Mouse (Mus musculus) gastrocnemius, postnatal 4 days (tissue): Measurements from ENCODE around the gene Dnaic1. TPM values are rescaled to one million over a fixed set of nuclear protein-coding genes. Genes with fewer than 3 reads are reported as not detected.
A peak's percentile ranks its signal among the peaks of the same experiment; 100 is the strongest.

Source experiments
- DNase-seq, 2 experiments: peaks; one replicate each; pipeline ENCODE4 v3.0.0; 2021 to 2022; ENCODE audit warnings: low spot score in 2 of 2, mixed read lengths in 2 of 2
- total RNA-seq, 2 experiments: library from RNA; stranded (reverse); gene quantifications; 2 replicates each; pipeline ENCODE4 v1.2.3; 2021

The Dnaic1 gene
- total RNA-seq, 2 experiments from 2014 or later = 4.9 to 5.8 TPM

GRCm38 (mm10) chr4:41634631-41635030 lies 65.1 kb downstream of the Dnaic1 start:
- no peak for DNase-seq

DNA sequence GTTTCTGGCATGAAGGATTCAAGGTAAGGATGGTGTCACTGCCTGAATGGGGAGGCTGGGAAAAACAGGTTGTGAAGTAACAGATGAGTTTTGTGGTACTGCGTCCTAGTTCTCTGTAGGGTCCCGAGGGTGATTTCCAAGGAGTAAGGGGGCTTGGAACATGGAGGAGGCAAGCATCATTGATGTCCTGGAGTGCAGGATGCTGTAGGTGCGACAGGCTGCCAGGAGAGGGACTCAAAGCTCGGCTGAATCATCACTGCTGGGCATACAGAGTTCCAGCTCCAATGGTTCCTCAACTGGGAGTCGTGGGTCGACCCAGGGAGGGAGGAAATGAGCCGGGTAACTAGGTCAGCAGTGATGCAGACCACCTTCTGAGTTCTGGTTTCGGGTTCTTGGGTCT lies 65.6 kb downstream of the Dnaic1 start:
- DNase-seq = no peak

DNA sequence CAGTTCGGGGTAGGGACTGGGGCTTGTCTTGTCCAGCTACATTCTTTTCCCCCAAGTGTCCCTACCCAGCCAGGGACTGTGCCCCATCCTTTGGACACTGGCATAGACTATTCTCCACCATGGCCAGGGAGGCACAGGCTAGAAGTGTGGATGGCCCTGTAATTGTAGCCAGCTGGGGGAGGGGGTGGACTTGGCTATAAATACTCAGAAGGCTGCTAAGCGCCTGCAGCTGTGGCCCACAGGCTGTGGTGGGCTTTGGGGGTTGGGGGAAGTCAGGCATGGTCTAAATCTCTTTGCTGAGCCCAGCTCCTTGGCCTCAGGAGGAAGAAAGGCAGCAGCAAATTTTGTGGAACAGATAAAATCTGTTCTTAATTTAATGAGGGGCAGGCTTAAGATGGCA lies 66.3 kb downstream of the Dnaic1 start:
- DNase-seq = no peak

DNA sequence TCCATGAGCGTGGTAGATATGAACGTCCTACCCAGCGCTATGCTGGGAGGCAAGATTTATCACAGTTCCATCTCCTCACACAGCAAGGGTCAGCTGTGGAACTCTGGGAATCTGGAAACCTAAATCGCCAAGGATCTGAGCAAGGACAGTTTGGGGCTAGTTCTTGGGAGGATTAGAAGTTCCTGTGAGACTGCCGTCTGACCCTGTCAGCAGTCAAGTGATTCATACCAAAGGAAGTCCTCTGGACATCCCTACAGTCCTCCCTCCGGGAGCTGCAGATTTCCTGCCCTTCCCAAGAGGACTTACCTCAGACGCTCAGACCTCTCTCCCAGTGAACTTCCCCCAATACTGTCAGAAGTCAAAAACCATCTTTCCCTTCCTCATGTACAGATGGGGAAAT lies 66.8 kb downstream of the Dnaic1 start:
- DNase-seq = no peak

DNA sequence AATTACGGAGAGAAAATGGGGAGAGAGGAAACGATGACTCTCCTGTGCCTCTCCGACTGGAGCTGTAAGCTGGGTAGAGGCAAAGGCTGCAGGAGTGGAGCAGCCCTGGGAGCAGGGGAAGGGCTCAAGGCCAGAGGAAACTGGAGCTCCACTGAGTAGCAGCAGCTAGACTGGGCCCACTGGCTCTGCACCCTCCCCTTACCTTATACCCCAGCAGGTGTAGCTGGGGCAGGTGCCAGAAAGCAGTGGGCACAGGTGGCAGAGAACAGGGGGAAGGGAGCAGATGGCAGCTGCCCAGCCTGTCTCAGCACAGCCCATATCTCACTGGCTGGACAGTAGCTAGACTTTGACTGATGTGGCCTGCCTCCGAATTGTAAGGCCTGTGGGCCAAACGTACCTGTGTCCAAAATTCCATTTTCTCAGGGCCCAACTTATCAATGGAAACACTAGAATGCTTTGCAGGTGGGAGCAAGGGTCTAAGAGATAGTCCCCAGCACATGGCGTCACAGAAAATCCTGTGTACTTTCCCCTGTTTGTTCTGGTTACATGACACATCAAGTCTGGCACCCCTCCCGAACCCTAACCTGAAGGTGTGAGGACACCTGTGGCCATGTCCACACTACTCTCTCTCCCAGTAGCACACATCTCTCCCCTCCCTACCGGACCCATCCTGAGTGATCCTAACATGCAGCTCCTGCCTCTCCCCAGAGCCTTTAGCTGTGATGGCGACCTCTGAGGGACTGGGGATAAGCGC lies 67.5 kb downstream of the Dnaic1 start:
- no peak for DNase-seq

- no peak for DNase-seq
Measured at GRCm38 (mm10) chr4:41638186-41638731, 68.7 kb downstream of the Dnaic1 start.

GRCm38 (mm10) chr4:41638828-41639213 lies 69.2 kb downstream of the Dnaic1 start:
- no peak for DNase-seq

GRCm38 (mm10) chr4:41639214-41639841 lies 69.8 kb downstream of the Dnaic1 start:
- DNase-seq = no peak

DNA sequence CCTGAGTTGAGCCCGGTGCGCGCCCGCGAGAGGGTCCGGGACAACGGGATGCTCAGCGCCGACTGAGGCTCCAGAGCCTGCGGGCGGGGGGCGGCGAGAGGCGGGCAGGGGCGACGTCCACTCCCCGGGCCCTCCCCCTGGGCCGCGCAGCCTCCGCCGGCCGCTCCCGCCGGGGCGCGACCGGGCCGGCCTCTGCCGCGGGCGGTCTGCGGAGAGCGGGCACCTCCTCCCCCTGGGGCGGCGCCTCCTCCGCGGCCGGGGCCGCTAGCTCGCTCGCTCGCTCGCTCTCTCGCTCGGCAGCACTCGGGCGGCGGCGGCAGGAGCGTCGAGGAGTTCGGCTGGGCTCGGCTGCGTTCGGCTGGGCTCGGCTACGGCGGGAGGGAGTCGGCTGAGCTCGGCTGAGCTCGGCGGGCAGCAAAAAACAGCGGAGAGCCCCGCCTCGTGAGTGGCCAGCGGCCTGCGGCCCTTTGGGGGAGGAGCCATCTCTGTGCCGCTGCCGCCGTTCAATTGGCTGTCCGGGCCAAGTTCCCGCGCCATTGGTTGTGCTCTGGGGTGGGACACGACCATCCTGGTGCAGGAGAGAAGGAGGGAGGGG lies 70.4 kb downstream of the Dnaic1 start, which contains the start of gene Enho:
Enho (minus strand) TSS at position 412 of the 595 bp plus-strand sequence.
- DNase-seq = peak; percentile 93 to 96

DNA sequence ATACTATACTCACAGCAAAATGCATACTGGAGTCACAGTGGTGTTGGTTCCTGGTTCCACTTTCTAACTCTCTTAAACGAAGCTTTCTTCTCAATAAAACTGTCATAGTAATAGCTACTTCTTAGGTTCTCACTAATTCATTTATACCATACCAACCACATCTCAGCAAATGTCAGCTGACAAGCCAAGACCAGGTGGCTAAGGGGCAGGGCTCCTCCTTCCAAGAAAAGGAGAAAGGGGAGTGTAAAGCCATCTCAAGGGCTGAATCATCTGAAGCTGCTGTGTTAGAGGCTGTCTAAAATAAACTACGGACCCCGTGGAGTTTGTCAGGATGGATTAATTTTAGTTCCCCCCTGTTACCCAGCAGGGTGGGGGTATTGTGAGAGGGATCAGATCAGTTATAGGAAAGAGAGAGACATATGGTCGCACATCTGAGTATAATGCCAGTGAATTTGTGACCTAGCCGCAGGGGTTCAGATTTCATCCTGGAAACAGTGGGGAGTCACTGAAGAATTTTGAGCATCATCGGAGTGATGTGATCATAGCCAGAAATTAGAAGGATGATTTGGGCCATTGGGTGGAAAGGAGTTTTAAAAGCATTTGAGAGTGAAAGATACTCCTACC lies 71.7 kb downstream of the Dnaic1 start:
- DNase-seq = no peak

- no peak for DNase-seq
Measured at GRCm38 (mm10) chr4:41645488-41645887, 75.9 kb downstream of the Dnaic1 start.

GRCm38 (mm10) chr4:41648157-41648556 lies 78.6 kb downstream of the Dnaic1 start:
- DNase-seq = no peak

DNA sequence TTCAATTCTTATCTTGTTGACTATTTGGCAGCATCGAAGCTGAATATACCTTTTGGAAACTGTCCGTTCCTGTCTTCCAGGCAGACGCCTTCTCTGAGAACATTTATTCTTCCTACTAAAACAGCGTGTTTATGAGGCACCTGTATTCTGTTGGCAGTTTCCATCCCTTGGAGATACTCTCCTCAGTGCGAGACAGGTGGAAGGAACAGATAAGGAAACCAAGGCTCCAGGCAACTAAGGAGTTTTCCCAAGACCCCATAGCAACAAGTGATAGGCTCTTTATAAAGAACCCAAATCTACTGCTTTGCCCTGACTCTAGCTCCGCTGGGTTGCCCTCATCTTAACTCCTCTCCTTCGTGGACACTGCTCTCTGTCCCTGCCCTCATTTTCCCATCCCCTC lies 79.1 kb downstream of the Dnaic1 start:
- no peak for DNase-seq

- peak; percentile 62 to 79 for DNase-seq
Measured at GRCm38 (mm10) chr4:41653296-41653695, 83.7 kb downstream of the Dnaic1 start.

GRCm38 (mm10) chr4:41653730-41654129 lies 84.2 kb downstream of the Dnaic1 start:
- no peak for DNase-seq

GRCm38 (mm10) chr4:41654217-41654616 lies 84.6 kb downstream of the Dnaic1 start:
- DNase-seq = peak in 1 of 2 experiments; percentile 78

GRCm38 (mm10) chr4:41655525-41655924 lies 86.0 kb downstream of the Dnaic1 start:
- DNase-seq = no peak

GRCm38 (mm10) chr4:41658566-41659384 lies 89.2 kb downstream of the Dnaic1 start:
- no peak for DNase-seq

DNA sequence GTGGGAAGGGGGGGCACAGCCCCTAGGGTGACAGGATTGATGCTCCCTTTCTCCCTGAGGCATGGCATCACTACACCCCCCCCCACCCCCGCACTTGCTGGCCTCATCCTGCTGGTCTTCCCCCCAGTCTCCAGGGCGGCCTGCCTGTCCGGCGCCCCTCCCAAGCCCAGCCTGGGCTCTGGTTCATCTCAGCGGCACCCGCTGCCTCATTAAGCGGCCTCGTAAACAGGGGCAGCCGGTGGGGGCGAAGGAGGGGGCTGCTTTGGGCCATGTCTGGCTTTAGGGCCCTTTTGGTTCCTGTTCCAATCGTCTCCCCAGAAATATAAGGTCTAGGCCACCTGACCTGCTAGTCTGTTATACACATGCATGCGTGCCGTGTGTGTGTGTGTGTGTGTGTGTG lies 90.0 kb downstream of the Dnaic1 start:
- DNase-seq = no peak

DNA sequence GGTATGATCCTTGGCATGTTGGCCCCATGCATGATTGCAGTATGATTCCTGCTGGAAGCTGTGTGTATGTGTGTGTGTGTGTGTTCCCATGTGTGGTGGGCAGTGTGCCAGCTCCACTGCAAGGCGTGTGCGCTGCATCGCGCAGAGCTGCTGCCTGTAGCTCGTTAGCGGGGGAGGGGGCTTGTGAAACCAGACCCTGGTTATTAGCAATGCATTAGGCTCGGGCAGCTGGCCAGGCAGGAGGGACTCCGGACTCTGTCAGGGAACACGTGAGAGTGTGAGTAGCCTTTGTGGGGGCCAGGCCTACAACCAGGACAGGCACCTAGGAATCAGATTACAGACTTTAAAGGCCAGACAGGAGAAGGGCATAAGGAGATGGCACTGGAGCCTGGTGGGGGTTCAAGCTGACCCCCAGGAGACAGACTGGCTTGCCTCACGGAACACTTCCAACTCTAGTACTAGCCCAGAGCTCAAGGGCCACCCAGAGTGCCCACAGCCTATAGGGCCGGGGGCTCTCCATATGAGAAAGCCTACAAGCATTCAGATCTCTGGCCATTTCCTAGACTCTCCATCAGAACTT lies 91.4 kb downstream of the Dnaic1 start:
- DNase-seq = no peak
